Mouse (Mus musculus) urinary bladder, postnatal 25 days (tissue): ENCODE measurements at regions not wholly inside any gene's neighbourhood (a gene's known extent, or its start where the extent isn't known, plus 50 kb on each side); places are given as distances from the start of the nearest gene placed in this dataset.
"Not testable (repeated sequence)": the region's sequence is repeated elsewhere in the genome, so short reads cannot be mapped to it uniquely, and the experiment has no call there.

ENCODE experiments used
- DNase-seq: peaks from one replicate; pipeline ENCODE4 v3.0.0; 2022; ENCODE audit warnings: low spot score

DNA sequence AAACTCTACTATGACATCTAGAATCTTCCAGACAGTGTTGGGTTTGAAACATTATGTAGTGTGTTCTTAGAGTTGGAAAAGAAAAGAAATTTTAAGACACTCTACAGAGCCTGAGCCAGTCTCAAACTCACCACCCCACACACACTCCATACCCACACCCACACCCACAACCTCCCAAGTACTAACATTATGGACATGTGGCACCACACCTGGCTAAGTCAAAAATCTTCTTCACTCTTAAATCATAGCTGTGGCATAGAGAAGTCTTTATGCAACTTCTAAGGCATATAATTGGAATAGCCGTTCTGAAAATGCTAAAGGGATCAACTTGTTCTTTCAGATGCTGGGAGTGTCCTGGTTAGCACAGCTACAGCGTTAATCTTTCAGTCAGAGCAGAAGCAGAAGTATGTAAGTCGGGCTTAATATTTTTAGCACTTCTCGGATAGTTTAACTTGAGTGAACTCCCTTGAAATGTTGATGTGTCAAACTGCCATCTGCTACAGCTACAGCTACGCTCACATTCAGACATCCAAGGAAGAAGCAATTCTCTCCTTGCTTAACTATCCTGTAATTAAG, 68.6 kb upstream of the Creb1 start:
- DNase-seq: no peak

DNA sequence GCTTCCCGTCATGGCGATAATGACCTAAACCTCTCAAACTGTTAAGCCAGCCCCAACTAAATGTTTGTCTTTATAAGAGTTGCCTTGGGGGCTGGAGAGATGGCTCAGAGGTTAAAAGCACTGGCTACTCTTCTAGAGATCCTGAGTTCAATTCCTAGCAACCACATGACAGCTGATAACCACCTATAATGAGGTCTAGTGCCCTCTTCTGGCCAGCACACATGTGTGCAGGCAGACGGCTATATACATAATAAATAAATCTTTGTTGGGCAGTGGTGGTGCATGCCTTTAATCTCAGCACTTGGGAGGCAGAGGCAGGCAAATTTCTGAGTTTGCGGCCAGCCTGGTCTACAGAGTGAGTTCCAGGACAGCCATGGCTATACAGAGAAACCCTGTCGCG, 70.8 kb upstream of the Creb1 start:
- DNase-seq: not testable (repeated sequence)

DNA sequence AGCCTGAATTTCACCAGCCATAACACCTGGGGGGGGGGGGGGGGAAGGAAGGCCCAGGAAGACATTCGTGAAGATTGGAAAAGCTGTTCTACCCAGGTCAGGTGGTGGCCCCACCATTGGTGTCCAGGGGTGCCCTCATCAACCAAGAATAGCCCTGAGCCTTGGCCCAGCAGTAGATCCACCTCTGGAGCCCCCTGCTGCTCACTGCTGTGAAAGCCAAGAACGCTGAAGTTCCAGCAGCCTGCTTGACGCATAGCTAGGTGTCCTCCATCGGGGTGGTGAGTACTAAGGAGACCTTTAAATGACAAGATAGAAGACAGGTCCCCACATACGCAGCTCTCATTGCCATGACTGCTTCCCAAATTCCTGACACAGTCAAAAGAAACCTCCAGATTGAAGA, 74.6 kb upstream of the Creb1 start:
- no peak for DNase-seq

DNA sequence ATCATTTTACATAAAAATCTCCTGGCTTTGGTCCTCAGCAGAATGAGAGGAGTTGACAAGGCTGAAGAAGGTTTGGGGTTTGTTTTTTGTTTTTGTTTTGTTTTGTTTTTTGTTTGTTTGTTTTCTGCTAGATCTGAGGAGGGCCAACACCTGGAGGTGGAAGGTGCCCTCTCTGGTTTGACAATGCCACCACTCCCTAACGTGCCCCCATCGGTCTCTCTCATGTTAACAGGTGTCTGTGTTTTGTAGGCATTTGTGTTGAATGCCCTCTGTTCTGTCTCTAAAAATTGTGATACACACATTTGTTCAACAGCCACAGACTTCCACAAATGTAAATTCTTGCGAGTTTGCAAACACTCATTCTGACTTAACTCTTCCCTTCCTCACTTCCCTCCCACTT, 83.3 kb upstream of the Creb1 start:
- DNase-seq: no peak

GRCm38 (mm10) chr1:64448090-64448489, 84.4 kb upstream of the Creb1 start:
- DNase-seq: peak; percentile 67

DNA sequence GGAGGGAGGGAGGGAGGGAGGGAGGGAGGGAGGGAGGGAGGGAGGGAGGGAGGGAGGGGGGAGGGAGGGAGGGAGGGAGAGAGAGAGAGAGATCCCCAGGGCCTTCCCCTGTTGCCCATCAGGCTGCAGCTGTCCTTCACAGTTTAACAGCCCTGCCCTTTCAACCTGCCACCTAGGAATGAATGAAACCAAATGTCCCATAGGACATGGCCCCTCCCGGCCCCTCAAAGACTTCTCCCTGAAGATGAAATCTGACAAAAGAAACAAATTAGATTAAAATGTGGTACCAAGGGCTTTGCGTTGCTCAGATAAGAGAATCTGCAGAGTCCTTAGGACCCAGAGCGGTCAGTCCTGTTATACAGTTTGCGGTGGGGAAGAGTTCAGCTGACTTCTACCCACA, 86.0 kb upstream of the Creb1 start:
- DNase-seq: no peak

DNA sequence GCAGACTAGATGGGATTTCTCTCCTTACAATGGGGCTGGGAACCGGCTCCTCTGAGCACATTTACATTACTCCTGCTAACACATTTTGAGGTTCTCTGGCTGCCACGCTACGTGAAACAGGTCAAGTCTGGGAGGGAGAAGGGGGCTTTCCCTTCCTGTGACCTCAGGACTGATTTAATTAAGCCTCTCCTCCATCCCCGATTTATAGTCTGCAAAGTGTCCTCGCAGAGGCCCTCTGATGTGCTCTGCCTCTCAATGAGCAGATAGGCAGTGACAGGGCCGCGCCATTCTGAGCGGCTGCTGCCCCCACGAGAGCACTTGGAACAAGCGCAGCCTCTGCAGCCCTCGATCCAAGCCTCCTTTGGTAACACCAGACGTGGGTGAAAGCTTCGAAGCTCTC, 86.5 kb upstream of the Creb1 start:
- peak; percentile 59 for DNase-seq

DNA sequence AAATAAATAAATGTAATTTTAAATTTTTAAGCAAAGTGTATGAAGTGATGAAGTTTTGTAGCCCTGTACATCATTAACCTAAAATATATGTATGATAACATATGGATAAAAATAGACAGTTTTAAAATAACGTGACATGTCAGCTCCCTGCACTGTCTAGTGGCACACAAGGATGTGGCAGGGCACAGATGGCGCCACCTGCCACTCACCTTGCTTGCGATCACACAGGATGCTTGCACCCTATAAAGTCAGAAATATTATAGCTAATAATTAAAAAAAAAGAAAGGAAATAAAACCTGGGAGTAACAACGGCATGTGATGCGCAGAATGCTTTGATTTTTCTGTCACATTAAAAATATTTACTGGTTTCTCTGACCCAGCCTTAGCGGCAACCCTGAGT, 89.0 kb upstream of the Creb1 start:
- DNase-seq: no peak

GRCm38 (mm10) chr1:64442179-64442874, 90.1 kb upstream of the Creb1 start:
- no peak for DNase-seq

- DNase-seq: no peak
Measured at GRCm38 (mm10) chr1:64423256-64423655, 109.2 kb upstream of the Creb1 start.

- no peak for DNase-seq
Measured at GRCm38 (mm10) chr1:64418567-64418966, 113.9 kb upstream of the Creb1 start.

GRCm38 (mm10) chr1:64415906-64416305, 116.5 kb upstream of the Creb1 start:
- no peak for DNase-seq

- no peak for DNase-seq
Measured at GRCm38 (mm10) chr1:64413181-64413560, 119.3 kb upstream of the Creb1 start.

DNA sequence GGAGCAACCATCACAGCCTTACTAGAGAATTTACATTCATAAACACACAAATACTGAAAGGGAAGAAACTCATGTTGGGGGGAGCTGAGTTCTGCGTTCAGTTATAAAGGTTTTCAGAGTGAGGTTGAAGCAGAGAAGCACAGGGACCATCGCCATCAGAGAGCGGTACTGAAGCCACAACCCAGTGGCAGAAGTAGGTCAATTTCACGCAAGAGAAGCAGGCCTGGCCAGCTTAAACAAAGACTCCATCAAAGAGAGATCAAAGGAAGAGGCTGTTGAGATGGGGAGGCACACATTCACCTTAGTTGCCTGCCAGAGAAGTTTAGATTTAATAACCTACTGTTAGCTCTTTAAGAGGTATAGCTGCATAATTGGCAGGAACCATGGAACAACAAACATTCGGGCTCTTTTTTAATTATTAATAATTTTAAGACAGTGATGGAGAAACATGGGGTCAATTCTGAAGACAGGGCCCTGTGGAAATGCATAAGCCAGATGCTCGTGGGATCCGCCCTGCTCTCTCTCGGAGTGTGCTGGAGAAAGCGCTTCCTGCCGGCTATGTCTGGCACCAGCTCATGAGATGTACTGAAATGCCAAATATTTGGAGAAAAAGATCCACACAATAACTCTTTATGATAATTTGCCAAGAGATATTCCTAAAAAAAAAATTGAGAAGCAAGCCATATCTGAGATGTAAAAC, 119.8 kb upstream of the Creb1 start:
- DNase-seq: no peak

DNA sequence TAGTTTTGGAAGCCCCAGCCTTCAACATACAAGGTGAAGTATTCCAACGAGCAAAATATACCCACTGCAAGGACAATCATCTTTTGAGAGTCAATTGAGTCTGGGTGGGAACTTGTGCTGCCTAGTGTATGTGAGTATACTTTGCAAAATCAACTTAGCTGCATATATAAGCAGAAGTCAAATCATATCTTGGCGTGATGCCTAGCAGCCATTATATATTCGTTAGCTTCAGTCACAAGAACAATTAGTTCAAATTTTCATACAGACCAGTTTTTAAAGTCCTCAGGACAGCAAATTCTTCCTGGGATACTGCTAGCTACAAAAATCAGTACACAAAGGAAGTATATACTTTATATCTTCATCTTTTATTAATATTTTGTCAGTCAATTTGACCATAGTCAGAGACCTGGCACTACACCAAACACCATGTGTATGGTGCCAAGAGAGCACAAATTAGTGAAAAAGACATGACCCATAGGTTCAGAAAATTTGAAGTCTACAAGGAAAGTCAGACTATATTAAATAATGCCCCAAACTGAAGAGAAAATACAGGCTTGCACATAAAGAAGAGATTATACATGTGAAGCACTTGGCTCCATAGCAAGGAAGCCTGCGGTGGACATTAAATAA, 120.5 kb upstream of the Creb1 start:
- no peak for DNase-seq

DNA sequence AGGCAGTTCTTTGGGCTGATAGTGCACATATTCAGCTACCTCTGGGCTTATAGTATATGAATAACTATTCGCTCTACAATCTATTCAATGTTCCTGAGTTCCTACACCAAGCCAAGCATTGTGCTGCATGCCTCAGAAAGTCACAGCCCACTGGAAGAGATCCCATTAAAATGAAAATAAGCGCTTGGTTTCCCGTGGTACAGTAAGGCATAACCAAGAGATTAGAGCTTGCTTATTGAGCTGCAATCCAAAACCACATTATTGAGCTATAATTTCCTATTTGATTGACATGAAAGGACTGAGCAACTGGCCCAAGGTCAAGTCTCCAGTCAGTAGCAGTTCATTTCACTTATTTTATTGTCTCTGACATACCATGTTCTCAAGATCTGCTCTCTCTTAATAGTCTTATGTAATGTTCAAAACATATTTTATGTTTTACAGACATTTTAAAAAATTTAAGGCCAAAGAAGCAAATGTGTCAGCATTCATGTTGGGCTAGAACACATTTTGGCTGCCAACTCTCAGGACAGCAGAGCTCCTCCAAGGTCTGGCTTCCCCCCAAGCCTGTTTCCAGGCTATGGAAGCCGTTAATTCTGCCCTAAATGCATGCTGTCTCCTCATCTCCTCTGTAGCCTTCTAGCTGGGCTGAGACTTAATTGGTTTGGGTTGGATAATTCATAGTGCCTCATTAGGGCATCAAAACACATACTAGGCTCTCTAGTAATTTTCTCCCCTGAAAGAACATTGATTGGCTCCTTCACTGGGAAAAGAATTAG, 123.5 kb upstream of the Creb1 start:
- no peak for DNase-seq

- no peak for DNase-seq
Measured at GRCm38 (mm10) chr1:64391525-64391924, 140.9 kb upstream of the Creb1 start.

DNA sequence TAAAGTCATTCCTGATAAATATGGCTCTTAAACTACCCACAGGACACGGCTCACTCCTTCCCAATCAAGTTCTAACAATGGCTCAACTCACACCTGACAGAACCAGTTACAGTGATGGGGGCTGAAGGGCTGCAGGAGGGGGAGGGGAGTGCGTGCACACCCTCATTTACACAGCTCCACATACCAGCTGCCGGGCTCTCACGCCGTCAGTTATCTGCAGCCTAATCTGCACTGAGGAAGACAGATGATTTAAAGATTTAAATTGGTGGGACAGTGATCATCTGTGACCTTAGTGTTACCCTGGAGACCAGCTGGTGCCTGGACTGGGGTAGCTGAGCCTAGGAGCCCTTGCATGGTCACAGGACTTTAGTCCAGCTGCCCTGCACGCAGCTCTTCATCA, 151.2 kb upstream of the Creb1 start:
- no peak for DNase-seq

DNA sequence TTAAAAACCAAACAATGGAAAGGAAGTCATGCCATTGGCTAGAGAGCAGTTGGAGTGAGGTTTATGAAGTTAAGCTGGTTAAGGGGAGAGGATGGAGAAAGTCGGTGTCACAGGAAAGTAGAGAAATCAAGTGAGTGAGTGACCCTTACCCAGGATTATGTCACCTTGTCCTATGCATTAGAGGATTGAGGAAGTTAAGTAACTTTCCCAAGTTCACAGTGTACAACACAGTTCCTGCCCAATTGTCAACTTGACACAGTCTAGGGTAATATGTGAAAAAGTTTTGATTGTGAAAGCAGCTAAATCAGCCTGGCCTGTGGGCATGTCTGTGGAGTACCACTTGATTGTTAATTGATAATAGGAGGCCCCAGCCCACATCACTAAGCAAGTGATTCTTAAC, 156.0 kb upstream of the Creb1 start:
- not testable (repeated sequence) for DNase-seq

- DNase-seq: no peak
Measured at GRCm38 (mm10) chr1:64374286-64375071, 158.0 kb upstream of the Creb1 start.

DNA sequence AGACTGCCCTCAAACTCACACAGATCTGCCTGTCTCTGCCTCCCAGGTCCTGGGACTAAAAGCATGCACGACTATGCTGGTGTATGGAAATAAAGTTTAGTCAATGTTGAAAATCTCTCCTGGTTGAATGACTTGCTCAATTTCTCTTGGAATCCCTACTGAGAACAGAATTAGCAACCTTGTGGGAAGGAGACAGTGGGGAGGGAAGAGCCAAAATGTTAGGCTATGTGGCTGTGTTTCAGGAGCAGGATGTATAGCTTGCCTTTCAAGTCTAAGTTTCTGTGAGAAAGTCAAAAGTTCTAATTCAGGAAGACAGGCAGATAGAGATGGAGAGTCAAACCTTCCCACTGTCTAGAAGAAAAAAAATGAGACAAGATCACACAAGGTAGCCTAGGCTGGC, 168.3 kb upstream of the Creb1 start:
- DNase-seq: no peak
